Mouse (Mus musculus): ENCODE measurements around the gene Gpr161. TPM values are rescaled to one million over a fixed set of nuclear protein-coding genes. Genes with fewer than 3 reads are reported as not detected.

The Gpr161 gene
- total and polyA plus RNA-seq, 2 experiments from 2014 or later: 0.31 to 2.5 TPM

GRCm38 (mm10) chr1:165316361-165316760 is 20.8 kb downstream of the Gpr161 start:
- no peak overlapping the region for H3K4me3 ChIP-seq (ENCODE audit: low read depth, low read length)

GRCm38 (mm10) chr1:165320141-165320934 is 24.7 kb downstream of the Gpr161 start:
- no peaks in the 10 kb centered on the region for H3K4me1 ChIP-seq (ENCODE audit: control insufficient read depth, insufficient read depth)
- H3K27me3 ChIP-seq (ENCODE audit: control insufficient read depth, insufficient read depth, low read length): no peaks in the 10 kb centered on the region
- H3K27ac ChIP-seq (ENCODE audit: low read depth): 0 out of 2 replicates have a peak overlapping the region, but pooled peaks have one; percentile 13
- WGBS: 34% methylated on average over 10 of the region's 10 CpGs
- H3K4me3 ChIP-seq (ENCODE audit: low read depth, low read length): no peak overlapping the region
- ATAC-seq (ENCODE audit: insufficient read depth, low read depth) (peak; percentile 78), DNase-seq (ENCODE audit: low spot score) (peak; percentile 66)
- TF ChIP-seq CTCF (IDR thresholded peaks at IDR 0.05; ENCODE audit: low read depth) (peak; percentile 97), EP300 (IDR thresholded peaks at IDR 0.05; ENCODE audit: low read depth) (no peak)
- no peaks in the 10 kb centered on the region for H3K9me3 ChIP-seq (replicated peaks; ENCODE audit: control insufficient read depth, low read length)
- no peak overlapping the region for H3K4me2 ChIP-seq (ENCODE audit: low read depth, low read length)
- H3K9ac ChIP-seq (replicated peaks; ENCODE audit: low read depth, low read length): no peak overlapping the region
- H3K36me3 ChIP-seq (replicated peaks; ENCODE audit: control insufficient read depth, insufficient read depth, low read length): no peaks in the 10 kb centered on the region

More at GRCm38 (mm10) chr1:165316361-165316760, 20.8 kb downstream of the Gpr161 start:
- H3K4me1 ChIP-seq (ENCODE audit: control insufficient read depth, insufficient read depth): no peaks in the 10 kb centered on the region
- DNase-seq (ENCODE audit: low spot score) (no peak), ATAC-seq (ENCODE audit: insufficient read depth, low read depth) (no peak)
- H3K9me3 ChIP-seq (replicated peaks; ENCODE audit: control insufficient read depth, low read length): no peaks in the 10 kb centered on the region
- H3K27me3 ChIP-seq (ENCODE audit: control insufficient read depth, insufficient read depth, low read length): no peaks in the 10 kb centered on the region
- H3K9ac ChIP-seq (replicated peaks; ENCODE audit: low read depth, low read length): no peak overlapping the region
- H3K4me2 ChIP-seq (ENCODE audit: low read depth, low read length): no peak overlapping the region
- no peaks in the 10 kb centered on the region for H3K36me3 ChIP-seq (replicated peaks; ENCODE audit: control insufficient read depth, insufficient read depth, low read length)
- TF ChIP-seq EP300 (IDR thresholded peaks at IDR 0.05; ENCODE audit: low read depth): no peak
- no peak for TF ChIP-seq CTCF (IDR thresholded peaks at IDR 0.05; ENCODE audit: low read depth)
- no peak overlapping the region for H3K27ac ChIP-seq (ENCODE audit: low read depth)
- 50% methylated on average over 11 of the region's 11 CpGs for WGBS

- no peak overlapping the region for H3K4me2 ChIP-seq (ENCODE audit: low read depth, low read length)
- peak overlapping the region; percentile 39; the same call in 1 of the 2 replicates for H3K27ac ChIP-seq (ENCODE audit: low read depth)
- no peaks in the 10 kb centered on the region for H3K27me3 ChIP-seq (ENCODE audit: control insufficient read depth, insufficient read depth, low read length)
- H3K4me3 ChIP-seq (ENCODE audit: low read depth, low read length): no peak overlapping the region
- no peaks in the 10 kb centered on the region for H3K4me1 ChIP-seq (ENCODE audit: control insufficient read depth, insufficient read depth)
- no peak overlapping the region for H3K9ac ChIP-seq (replicated peaks; ENCODE audit: low read depth, low read length)
- ATAC-seq (ENCODE audit: insufficient read depth, low read depth) (peak; percentile 17; the same call in 1 of the 2 replicates), DNase-seq (ENCODE audit: low spot score) (no peak)
- no peaks in the 10 kb centered on the region for H3K9me3 ChIP-seq (replicated peaks; ENCODE audit: control insufficient read depth, low read length)
- TF ChIP-seq CTCF (IDR thresholded peaks at IDR 0.05; ENCODE audit: low read depth) (no peak), EP300 (IDR thresholded peaks at IDR 0.05; ENCODE audit: low read depth) (no peak)
- 45% methylated on average over 13 of the region's 13 CpGs for WGBS
- no peaks in the 10 kb centered on the region for H3K36me3 ChIP-seq (replicated peaks; ENCODE audit: control insufficient read depth, insufficient read depth, low read length)
These were observed 25.8 kb downstream of the Gpr161 start for GRCm38 (mm10) chr1:165321393-165321861.

GRCm38 (mm10) chr1:165321891-165322290 is 26.3 kb downstream of the Gpr161 start:
- no peak overlapping the region for H3K4me2 ChIP-seq (ENCODE audit: low read depth, low read length)
- 71% methylated on average over 7 of the region's 7 CpGs for WGBS
- H3K27ac ChIP-seq (ENCODE audit: low read depth): peak overlapping the region; percentile 39
- no peaks in the 10 kb centered on the region for H3K27me3 ChIP-seq (ENCODE audit: control insufficient read depth, insufficient read depth, low read length)
- no peaks in the 10 kb centered on the region for H3K36me3 ChIP-seq (replicated peaks; ENCODE audit: control insufficient read depth, insufficient read depth, low read length)
- no peak overlapping the region for H3K9ac ChIP-seq (replicated peaks; ENCODE audit: low read depth, low read length)
- H3K4me3 ChIP-seq (ENCODE audit: low read depth, low read length): no peak overlapping the region
- DNase-seq (ENCODE audit: low spot score) (no peak), ATAC-seq (ENCODE audit: insufficient read depth, low read depth) (no peak)
- H3K4me1 ChIP-seq (ENCODE audit: control insufficient read depth, insufficient read depth): no peaks in the 10 kb centered on the region
- no peaks in the 10 kb centered on the region for H3K9me3 ChIP-seq (replicated peaks; ENCODE audit: control insufficient read depth, low read length)
- TF ChIP-seq CTCF (IDR thresholded peaks at IDR 0.05; ENCODE audit: low read depth) (no peak), EP300 (IDR thresholded peaks at IDR 0.05; ENCODE audit: low read depth) (no peak)

- Histone ChIP-seq H3K27ac (ENCODE audit: low read depth) (no peak overlapping the region), H3K4me3 (ENCODE audit: low read depth, low read length) (no peak overlapping the region), H3K27me3 (ENCODE audit: control insufficient read depth, insufficient read depth, low read length) (no peaks in the 10 kb centered on the region), H3K36me3 (replicated peaks; ENCODE audit: control insufficient read depth, insufficient read depth, low read length) (0 out of 2 replicates have a peak, but pooled peaks cover 1% of the 10 kb centered on the region), H3K9ac (replicated peaks; ENCODE audit: low read depth, low read length) (no peak overlapping the region), H3K4me2 (ENCODE audit: low read depth, low read length) (no peak overlapping the region), H3K9me3 (replicated peaks; ENCODE audit: control insufficient read depth, low read length) (no peaks in the 10 kb centered on the region), H3K4me1 (ENCODE audit: control insufficient read depth, insufficient read depth) (no peaks in the 10 kb centered on the region)
- ATAC-seq (ENCODE audit: insufficient read depth, low read depth) (no peak), DNase-seq (ENCODE audit: low spot score) (no peak)
- WGBS: 33% methylated on average over 7 of the region's 7 CpGs
- TF ChIP-seq EP300 (IDR thresholded peaks at IDR 0.05; ENCODE audit: low read depth) (no peak), CTCF (IDR thresholded peaks at IDR 0.05; ENCODE audit: low read depth) (no peak)
These were observed 27.3 kb downstream of the Gpr161 start for GRCm38 (mm10) chr1:165322934-165323333.
